Mouse (Mus musculus) NIH3T3 (cell line): Measurements from ENCODE around the gene Slc2a5.

Experiments
- DNase-seq: peaks from one replicate; pipeline ENCODE4 v3.0.0-alpha.2; 2012; ENCODE audit warnings: low read depth

Gene Slc2a5

DNA sequence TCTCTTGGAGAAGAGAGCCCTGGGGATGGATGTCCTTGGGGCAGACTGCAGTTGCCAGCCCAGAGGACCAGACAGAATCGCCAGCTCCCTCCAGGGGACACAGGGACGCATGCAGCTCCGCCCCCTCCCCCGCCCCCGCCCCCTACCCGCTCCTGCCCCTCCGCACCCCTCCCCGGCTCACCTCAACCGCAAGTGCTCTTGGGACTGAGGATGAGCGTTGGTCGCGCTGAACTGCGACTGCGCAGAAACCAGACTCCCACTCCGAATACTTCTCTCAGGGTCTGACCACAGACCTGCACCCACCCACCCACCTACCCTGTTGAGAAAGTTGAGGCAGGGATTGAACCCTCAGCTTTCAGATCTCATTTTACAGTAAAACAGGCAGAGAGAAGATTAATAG lies at the start of gene Slc2a5:
Gene Slc2a5, plus strand, starts transcription at position 229 of the 400 bp plus-strand sequence.
- no peak for DNase-seq

GRCm38 (mm10) chr4:150070136-150070535 lies 48.9 kb upstream of the Slc2a5 start:
- peak; percentile 81 for DNase-seq

DNA sequence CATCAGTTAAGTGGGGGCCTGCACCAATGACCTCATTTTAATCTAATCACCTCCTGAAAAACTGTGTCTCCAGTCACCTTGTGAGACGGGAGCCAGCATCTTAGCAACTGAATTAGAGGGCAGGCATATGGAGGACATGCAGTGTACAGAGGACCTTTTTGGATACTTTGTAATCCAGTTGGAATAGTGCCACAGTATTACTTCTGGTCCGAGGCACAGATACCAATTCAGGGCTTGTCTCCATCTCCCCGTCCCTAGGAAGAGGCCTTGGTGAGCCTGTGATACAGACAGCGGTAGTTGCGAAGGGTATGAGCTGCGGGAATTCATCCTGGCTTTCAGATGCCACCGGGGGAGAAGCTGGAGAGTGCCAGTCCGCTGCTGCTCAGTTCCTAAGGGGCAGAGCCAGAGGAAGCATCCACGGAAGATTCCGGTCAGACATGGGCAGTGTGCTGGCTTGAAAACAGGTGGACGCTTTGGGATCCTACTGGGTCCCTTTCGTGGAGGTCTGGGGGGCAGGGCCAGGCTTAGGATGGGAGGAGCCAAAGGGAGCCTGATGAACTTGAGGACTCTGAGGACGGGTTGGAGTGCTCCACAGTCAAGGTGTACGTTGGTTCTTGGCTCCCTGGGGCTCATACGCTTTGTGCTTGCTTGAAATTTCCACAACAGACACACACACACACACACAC lies 46.5 kb upstream of the Slc2a5 start:
- DNase-seq = no peak

DNA sequence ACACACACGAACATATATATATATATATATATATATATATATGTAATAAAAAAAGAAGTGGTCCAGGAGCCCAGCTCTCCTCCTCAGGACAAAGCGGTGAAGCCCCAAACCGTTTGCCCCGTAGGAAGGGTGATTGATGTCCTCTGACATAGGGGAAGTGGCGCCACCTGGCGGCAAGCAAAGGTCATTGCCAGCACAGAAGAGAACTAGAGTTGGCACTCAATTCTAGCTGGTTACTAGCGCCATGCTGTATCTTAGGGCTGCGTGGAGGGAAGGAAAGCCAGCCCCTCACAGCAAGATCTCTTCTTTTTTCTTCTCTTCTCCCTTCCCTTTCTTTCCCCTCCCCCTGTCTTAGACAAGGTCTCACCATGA lies 46.0 kb upstream of the Slc2a5 start:
- peak; percentile 73 for DNase-seq

DNA sequence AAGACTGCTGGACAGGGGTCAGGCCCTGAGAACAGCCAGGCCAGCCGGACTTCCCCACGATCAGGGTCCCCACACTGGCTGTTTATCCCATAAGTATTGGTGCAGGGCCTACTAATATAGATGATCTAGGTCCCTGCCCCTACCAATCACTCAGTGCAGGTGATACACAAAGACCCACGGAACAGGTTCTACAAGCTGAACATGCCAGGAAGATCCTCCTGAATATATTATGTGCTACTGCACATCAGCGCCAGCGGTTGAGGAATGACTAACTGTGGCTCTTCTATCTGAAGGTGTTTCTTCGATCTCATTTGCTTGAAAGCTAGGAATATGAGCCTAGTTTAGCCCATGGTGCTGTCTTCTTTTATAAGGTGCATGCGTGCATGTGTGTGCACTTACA lies 43.7 kb upstream of the Slc2a5 start:
- no peak for DNase-seq

GRCm38 (mm10) chr4:150076147-150076546 lies 42.9 kb upstream of the Slc2a5 start:
- peak; percentile 54 for DNase-seq

DNA sequence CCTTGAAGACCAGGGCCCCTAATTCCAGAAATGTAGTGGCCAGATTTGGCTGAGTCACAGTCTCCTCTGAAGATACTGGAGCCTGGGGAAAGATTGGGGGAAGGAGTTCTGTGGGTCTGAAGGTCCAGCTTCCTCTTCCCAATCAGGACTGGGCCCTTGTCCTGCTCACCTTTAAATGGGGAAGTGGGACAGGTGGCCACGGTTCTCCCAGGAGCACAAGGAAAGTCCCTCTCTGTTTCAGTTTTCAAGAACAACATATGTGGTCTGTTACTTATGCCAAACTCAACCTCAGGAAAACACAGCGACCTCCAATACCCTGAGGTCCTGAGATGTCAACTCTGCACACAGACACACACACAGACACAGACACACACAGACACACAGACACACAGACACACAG lies 40.4 kb upstream of the Slc2a5 start:
- DNase-seq = no peak

DNA sequence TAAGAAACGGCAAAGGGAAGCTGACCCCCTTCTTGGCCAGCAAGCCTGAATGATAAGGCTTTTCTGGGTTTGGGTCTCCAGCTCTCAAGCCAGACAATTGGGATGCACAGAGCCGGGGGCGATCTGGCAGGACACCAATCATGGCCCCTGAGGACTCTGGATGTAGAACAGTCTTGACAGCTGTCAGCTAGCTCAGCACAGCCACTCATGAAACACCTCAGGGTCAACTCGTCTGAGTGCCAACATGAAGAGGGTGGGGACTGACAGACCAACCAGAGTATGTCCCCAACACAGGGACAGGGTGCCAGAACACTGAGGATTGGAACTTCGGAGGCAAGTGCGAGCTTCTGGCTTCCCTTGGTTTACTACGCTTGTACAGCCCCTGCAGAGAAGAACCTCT lies 39.8 kb upstream of the Slc2a5 start:
- no peak for DNase-seq

- no peak for DNase-seq
Measured at GRCm38 (mm10) chr4:150080330-150080967, 38.6 kb upstream of the Slc2a5 start.

GRCm38 (mm10) chr4:150085366-150085765 lies 33.7 kb upstream of the Slc2a5 start:
- DNase-seq = no peak

- DNase-seq = no peak
Measured at GRCm38 (mm10) chr4:150086841-150087160, 32.3 kb upstream of the Slc2a5 start.

DNA sequence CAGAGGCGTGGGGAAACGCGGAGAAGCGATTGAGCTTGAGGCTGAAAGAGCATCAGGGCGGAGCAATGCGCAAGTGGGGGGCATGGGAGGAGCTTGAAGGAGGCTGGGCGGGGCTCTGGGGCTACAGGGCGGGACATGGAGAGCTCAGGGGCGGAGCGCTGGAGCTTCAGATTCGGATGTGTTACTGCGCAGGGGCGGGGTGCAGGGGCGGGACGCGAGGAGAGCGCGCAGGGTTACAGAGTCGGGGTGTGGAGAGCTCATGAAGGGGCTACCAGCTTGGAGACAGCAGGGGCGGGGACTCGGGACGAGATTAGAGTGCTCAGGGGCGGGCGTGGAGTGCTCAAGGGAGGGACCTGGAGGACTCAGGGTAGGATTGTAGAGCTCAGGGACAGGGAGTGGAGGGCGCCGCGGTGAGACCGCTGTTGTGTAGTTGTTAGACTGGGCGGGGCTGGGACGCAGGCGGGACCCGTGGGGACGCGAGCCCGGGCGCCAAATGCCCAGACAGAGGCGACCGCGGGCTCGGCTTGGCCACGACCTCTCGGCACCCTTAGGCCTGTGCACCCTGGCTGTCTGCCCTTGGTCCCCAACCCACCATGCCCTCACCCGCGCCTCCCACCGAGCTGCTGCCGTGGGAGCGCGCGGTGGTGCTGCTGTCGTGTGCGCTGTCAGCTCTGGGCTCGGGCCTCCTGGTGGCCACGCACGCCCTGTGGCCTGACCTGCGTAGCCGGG lies 31.8 kb upstream of the Slc2a5 start, which contains the start of gene Gpr157:
Gene Gpr157, plus strand, starts transcription at position 205 of the 729 bp plus-strand sequence.
- DNase-seq = peak; percentile 93

DNA sequence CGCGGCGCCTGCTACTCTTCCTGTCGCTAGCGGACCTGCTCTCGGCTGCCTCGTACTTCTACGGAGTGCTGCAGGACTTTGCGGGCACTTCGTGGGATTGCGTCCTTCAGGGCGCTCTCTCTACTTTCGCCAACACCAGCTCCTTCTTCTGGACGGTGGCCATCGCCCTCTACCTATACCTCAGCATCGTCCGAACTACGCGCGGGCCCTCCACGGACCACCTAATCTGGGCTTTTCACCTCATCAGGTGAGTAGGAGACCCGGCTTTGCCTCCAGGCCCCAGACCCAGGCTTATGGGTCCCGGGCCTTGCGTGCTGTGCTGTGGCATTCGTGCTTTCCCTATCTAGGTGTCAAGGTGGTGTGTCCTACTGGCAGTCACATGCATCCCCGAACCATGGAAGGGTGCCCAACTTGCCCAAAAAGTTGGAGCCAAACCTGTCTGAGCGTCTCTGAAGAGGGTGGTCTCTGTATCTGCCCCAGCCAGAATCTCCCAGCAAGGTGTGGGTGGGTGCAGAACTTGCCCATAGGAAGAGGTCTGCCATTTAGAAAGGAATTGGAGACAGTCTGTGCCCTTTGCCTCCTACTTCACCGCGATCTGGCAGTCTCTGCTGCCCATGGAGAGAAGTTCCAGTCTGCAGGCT lies 31.1 kb upstream of the Slc2a5 start:
- no peak for DNase-seq

GRCm38 (mm10) chr4:150089121-150089520 lies 30.0 kb upstream of the Slc2a5 start:
- no peak for DNase-seq

GRCm38 (mm10) chr4:150091887-150092582 lies 27.0 kb upstream of the Slc2a5 start:
- peak; percentile 49 for DNase-seq

GRCm38 (mm10) chr4:150092583-150092902 lies 26.5 kb upstream of the Slc2a5 start:
- no peak for DNase-seq

- DNase-seq = no peak
Measured at GRCm38 (mm10) chr4:150093560-150094462, 25.3 kb upstream of the Slc2a5 start.

GRCm38 (mm10) chr4:150094463-150094789 lies 24.7 kb upstream of the Slc2a5 start:
- no peak for DNase-seq

DNA sequence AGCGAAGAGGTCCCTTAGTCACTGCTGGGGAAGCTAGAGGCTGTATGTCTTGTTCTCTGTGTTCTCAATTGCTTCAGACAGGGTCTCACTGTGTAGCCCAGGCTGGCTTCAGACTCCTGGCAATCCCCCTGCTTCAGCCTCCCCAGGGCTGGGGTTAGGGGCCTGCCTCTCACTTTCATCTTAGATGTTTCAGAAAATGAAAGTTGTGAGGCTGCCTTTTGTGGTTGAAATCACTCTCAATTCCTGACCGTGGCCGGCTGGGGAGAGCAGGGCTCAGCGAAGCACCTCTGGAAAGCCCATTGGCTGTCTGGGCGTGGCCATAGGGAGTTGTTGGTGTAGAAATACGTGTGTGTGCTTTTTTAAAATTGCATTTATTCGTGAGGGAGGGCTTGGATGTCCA lies 22.8 kb upstream of the Slc2a5 start:
- DNase-seq = no peak

DNA sequence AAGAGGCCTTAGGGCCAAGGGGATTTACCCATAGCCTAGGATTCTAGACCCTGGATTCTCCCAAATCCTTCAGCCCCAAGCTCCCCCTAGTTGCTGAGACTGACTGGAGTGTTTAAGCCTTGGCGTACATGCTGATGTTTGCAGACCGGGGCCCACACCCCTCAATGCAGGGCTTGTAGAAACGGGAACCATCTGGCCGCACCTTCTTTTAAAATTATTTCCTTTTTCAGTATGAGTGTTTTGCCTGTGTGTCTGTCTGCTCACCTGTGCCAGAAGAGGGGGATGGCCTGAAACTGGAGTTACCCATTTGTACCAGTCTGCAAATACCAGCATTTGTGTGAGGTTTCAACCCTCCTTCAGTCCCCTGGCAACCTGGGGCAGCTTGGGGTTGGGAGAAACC lies 21.2 kb upstream of the Slc2a5 start:
- no peak for DNase-seq

DNA sequence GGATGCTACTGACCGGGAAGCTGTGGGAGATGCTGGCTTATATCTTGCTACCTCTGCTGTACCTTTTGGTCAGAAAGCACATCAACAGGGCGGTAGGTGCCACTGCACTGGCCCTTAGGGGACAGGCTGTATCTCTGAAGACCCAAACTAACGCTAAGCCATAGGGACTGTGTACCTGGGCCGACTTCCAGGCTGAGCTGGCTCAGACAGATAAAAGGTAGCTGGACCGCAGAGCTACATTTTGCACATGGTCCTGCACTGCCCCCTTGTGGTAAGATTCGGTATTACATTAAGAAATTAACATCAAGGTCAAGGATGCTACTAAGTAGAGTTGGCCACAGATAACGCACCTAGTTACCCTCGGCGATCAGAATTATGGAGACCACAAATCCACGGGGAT lies 20.2 kb upstream of the Slc2a5 start:
- peak; percentile 88 for DNase-seq
